Mouse (Mus musculus): Measurements from ENCODE around the gene Rcan2.

- no peak for TF ChIP-seq POLR2A (IDR thresholded peaks at IDR 0.05; ENCODE audit: extremely low read depth, insufficient read depth, low read length)
- TF ChIP-seq CTCF (IDR thresholded peaks at IDR 0.05; ENCODE audit: extremely low read depth, insufficient read depth, low read length): no peak
These were observed 189.8 kb downstream of the Rcan2 start for GRCm38 (mm10) chr17:43990957-43991383.
